Mouse (Mus musculus): ENCODE results near the gene Stat4. TPM values are rescaled to one million over a fixed set of nuclear protein-coding genes. Genes with fewer than 3 reads are reported as not detected.

The Stat4 gene
- polyA plus RNA-seq, 1 experiment from 2014 or later = 0.46 TPM

DNA sequence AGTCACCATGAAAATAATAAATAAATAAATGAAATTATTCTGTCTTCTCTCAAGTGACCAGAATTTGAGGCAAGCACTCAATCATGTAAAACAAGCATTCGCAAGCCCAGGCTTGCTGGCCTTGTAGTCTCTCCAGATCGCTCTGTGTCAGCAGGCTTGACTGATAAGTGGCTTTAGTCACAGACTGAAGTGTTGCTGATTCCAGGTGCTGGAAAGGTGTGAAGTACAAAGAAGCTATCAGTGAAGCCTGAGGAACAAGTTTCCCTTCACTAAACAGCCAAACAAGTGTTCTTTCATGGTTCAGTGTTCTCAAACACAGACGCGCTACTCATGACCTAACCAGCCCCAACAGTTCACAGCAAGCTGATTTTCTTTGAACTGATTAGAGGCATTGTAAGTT, 101.7 kb downstream of the Stat4 start:
- Histone ChIP-seq H3K4me3 (ENCODE audit: low read depth, low read length) (no peak overlapping the region), H3K27me3 (ENCODE audit: control insufficient read depth, insufficient read depth, low read length) (no peaks in the 10 kb centered on the region), H3K9me3 (ENCODE audit: control insufficient read depth, low read length) (no peaks in the 10 kb centered on the region), H3K36me3 (ENCODE audit: control insufficient read depth, insufficient read depth, low read length) (no peaks in the 10 kb centered on the region), H3K27ac (replicated peaks) (no peak overlapping the region), H3K4me1 (replicated peaks; ENCODE audit: control insufficient read depth, insufficient read depth) (no peaks in the 10 kb centered on the region), H3K4me2 (replicated peaks; ENCODE audit: low read depth) (no peak overlapping the region), H3K9ac (ENCODE audit: low read length) (no peak overlapping the region)
- peak; percentile 22 for DNase-seq (ENCODE audit: low spot score)
- 55% methylated on average over 4 of the region's 4 CpGs for WGBS
- ATAC-seq (ENCODE audit: low FRiP score, low TSS enrichment) = peak; percentile 76
- TF ChIP-seq CTCF (IDR thresholded peaks at IDR 0.05; ENCODE audit: low read depth) (no peak), EP300 (optimal IDR thresholded peaks at IDR 0.05) (no peak)

DNA sequence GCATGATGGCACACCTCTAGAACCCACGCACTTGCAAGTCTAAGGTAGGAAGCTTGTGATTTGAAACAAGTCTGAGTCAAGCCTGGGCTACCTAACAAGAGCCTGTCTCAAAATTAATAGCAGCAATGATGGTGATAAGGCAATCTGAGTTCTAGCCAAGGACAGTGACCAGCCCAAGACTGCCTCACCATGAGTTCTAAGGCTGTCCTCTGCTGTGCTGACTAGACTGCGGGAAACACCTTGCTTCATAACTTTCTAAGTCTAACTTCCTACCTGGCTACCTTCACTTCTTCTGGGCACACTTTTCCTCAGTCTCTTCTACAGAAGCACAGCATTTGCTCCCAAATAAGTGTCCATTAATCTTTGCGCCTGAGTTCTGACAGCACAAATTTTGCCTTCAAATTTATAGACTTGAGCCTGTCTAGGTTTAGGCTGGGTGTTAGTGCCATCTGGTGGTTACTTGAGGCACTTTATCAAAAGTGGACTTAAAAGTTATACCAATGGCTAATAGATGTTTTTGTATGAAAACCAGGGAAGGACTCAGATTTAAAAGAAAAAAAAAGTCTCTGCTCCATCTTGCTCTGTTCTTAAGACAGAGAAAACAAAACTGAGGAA, 111.8 kb downstream of the Stat4 start:
- no peak for ATAC-seq (ENCODE audit: low FRiP score, low TSS enrichment)

GRCm38 (mm10) chr1:52100496-52100895, 113.5 kb downstream of the Stat4 start:
- WGBS = 70% methylated on average over 6 of the region's 6 CpGs
- no peak for ATAC-seq (ENCODE audit: low FRiP score, low TSS enrichment)
- H3K4me2 ChIP-seq (replicated peaks; ENCODE audit: low read depth) = no peak overlapping the region

More for the DNA sequence above, 111.8 kb downstream of the Stat4 start:
- TF ChIP-seq CTCF (IDR thresholded peaks at IDR 0.05; ENCODE audit: low read depth) (peak; percentile 88), EP300 (optimal IDR thresholded peaks at IDR 0.05) (no peak)
- Histone ChIP-seq H3K4me3 (ENCODE audit: low read depth, low read length) (no peak overlapping the region), H3K27ac (replicated peaks) (no peak overlapping the region), H3K27me3 (ENCODE audit: control insufficient read depth, insufficient read depth, low read length) (no peaks in the 10 kb centered on the region), H3K9ac (ENCODE audit: low read length) (no peak overlapping the region), H3K4me2 (replicated peaks; ENCODE audit: low read depth) (no peak overlapping the region), H3K9me3 (ENCODE audit: control insufficient read depth, low read length) (no peaks in the 10 kb centered on the region), H3K4me1 (replicated peaks; ENCODE audit: control insufficient read depth, insufficient read depth) (no peaks in the 10 kb centered on the region), H3K36me3 (ENCODE audit: control insufficient read depth, insufficient read depth, low read length) (no peaks in the 10 kb centered on the region)
- 76% methylated on average over 3 of the region's 3 CpGs for WGBS
- peak; percentile 29 for DNase-seq (ENCODE audit: low spot score)

DNA sequence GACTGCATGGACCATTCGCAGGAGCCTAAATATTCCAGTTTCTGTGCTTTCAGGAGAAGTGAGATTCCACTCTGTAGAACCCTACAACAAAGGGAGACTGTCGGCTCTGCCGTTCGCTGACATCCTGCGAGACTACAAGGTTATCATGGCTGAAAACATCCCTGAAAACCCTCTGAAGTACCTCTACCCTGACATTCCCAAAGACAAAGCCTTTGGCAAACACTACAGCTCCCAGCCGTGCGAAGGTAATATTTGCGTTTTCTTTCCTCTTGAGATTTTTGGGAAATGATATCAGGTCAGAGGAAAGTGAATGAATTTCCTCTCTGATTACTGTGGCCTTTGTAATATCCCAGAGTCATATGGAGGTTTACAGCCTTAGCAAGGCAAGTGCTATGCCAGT, 115.8 kb downstream of the Stat4 start:
- Histone ChIP-seq H3K27me3 (ENCODE audit: control insufficient read depth, insufficient read depth, low read length) (no peaks in the 10 kb centered on the region), H3K36me3 (ENCODE audit: control insufficient read depth, insufficient read depth, low read length) (no peaks in the 10 kb centered on the region), H3K4me2 (replicated peaks; ENCODE audit: low read depth) (no peak overlapping the region), H3K9me3 (ENCODE audit: control insufficient read depth, low read length) (no peaks in the 10 kb centered on the region), H3K4me3 (ENCODE audit: low read depth, low read length) (no peak overlapping the region), H3K9ac (ENCODE audit: low read length) (no peak overlapping the region), H3K27ac (replicated peaks) (no peak overlapping the region), H3K4me1 (replicated peaks; ENCODE audit: control insufficient read depth, insufficient read depth) (no peaks in the 10 kb centered on the region)
- TF ChIP-seq CTCF (IDR thresholded peaks at IDR 0.05; ENCODE audit: low read depth) (no peak), EP300 (optimal IDR thresholded peaks at IDR 0.05) (no peak)
- ATAC-seq (ENCODE audit: low FRiP score, low TSS enrichment) = no peak
- DNase-seq (ENCODE audit: low spot score) = no peak
- 64% methylated on average over 8 of the region's 8 CpGs for WGBS

More at GRCm38 (mm10) chr1:52100496-52100895, 113.5 kb downstream of the Stat4 start:
- H3K27me3 ChIP-seq (ENCODE audit: control insufficient read depth, insufficient read depth, low read length) = no peaks in the 10 kb centered on the region
- no peaks in the 10 kb centered on the region for H3K36me3 ChIP-seq (ENCODE audit: control insufficient read depth, insufficient read depth, low read length)
- no peaks in the 10 kb centered on the region for H3K4me1 ChIP-seq (replicated peaks; ENCODE audit: control insufficient read depth, insufficient read depth)
- DNase-seq (ENCODE audit: low spot score) = no peak
- no peaks in the 10 kb centered on the region for H3K9me3 ChIP-seq (ENCODE audit: control insufficient read depth, low read length)
- TF ChIP-seq EP300 (optimal IDR thresholded peaks at IDR 0.05) (no peak), CTCF (IDR thresholded peaks at IDR 0.05; ENCODE audit: low read depth) (peak; percentile 60)
- no peak overlapping the region for H3K27ac ChIP-seq (replicated peaks)
- no peak overlapping the region for H3K9ac ChIP-seq (ENCODE audit: low read length)
- H3K4me3 ChIP-seq (ENCODE audit: low read depth, low read length) = no peak overlapping the region

- H3K36me3 ChIP-seq (ENCODE audit: control insufficient read depth, insufficient read depth, low read length) = no peaks in the 10 kb centered on the region
- DNase-seq (ENCODE audit: low spot score) (no peak), ATAC-seq (ENCODE audit: low FRiP score, low TSS enrichment) (no peak)
- no peak overlapping the region for H3K9ac ChIP-seq (ENCODE audit: low read length)
- no peak overlapping the region for H3K27ac ChIP-seq (replicated peaks)
- TF ChIP-seq EP300 (optimal IDR thresholded peaks at IDR 0.05) (no peak), CTCF (IDR thresholded peaks at IDR 0.05; ENCODE audit: low read depth) (no peak)
- no peak overlapping the region for H3K4me3 ChIP-seq (ENCODE audit: low read depth, low read length)
- no peak overlapping the region for H3K4me2 ChIP-seq (replicated peaks; ENCODE audit: low read depth)
- H3K4me1 ChIP-seq (replicated peaks; ENCODE audit: control insufficient read depth, insufficient read depth) = no peaks in the 10 kb centered on the region
- WGBS = 67% methylated on average over 11 of the region's 11 CpGs
- H3K27me3 ChIP-seq (ENCODE audit: control insufficient read depth, insufficient read depth, low read length) = no peaks in the 10 kb centered on the region
- no peaks in the 10 kb centered on the region for H3K9me3 ChIP-seq (ENCODE audit: control insufficient read depth, low read length)
Observed at GRCm38 (mm10) chr1:52107206-52107605, 120.3 kb downstream of the Stat4 start.

- no peak for TF ChIP-seq CTCF (IDR thresholded peaks at IDR 0.05; ENCODE audit: low read depth)
- TF ChIP-seq EP300 (optimal IDR thresholded peaks at IDR 0.05) = no peak
- Histone ChIP-seq H3K4me3 (ENCODE audit: low read depth, low read length) (no peak overlapping the region), H3K27me3 (ENCODE audit: control insufficient read depth, insufficient read depth, low read length) (no peaks in the 10 kb centered on the region), H3K9ac (ENCODE audit: low read length) (no peak overlapping the region), H3K27ac (replicated peaks) (no peak overlapping the region), H3K4me1 (replicated peaks; ENCODE audit: control insufficient read depth, insufficient read depth) (no peaks in the 10 kb centered on the region; the same call in 1 of the 2 replicates), H3K36me3 (ENCODE audit: control insufficient read depth, insufficient read depth, low read length) (no peaks in the 10 kb centered on the region), H3K4me2 (replicated peaks; ENCODE audit: low read depth) (no peak overlapping the region), H3K9me3 (ENCODE audit: control insufficient read depth, low read length) (no peaks in the 10 kb centered on the region)
- ATAC-seq (ENCODE audit: low FRiP score, low TSS enrichment) = no peak
- no peak for DNase-seq (ENCODE audit: low spot score)
- 63% methylated on average over 3 of the region's 3 CpGs for WGBS
Observed at GRCm38 (mm10) chr1:52111217-52111616, 124.3 kb downstream of the Stat4 start.

All from stomach, postnatal 0 days (tissue).